Mouse (Mus musculus) CH12.LX (cell line): ENCODE data around the gene Tanc1. TPM values are rescaled to one million over a fixed set of nuclear protein-coding genes. Genes with fewer than 3 reads are reported as not detected.

Experiments used
- DNase-seq: peaks from one replicate; pipeline ENCODE4 v3.0.0-alpha.2; 2013; ENCODE audit errors: extremely low read depth
- H3K27ac ChIP-seq: 2 replicates; pipeline ENCODE4 v1.5.1; 2012; ENCODE audit warnings: low read depth, mild to moderate bottlenecking, control low read depth, moderate library complexity; ENCODE audit not compliant: insufficient read depth
- H3K27me3 ChIP-seq: replicated peaks from 2 replicates; pipeline ENCODE3; 2012; ENCODE audit warnings: inconsistent platforms
- H3K36me3 ChIP-seq, 2 experiments: replicated peaks in 1 of 2; 2 replicates each; pipeline versions ENCODE3 to v1.6.1; 2012; ENCODE audit warnings: inconsistent platforms in 1 of 2, low read length in 1 of 2, mild to moderate bottlenecking in 1 of 2, mixed read lengths in 1 of 2, moderate library complexity in 1 of 2; ENCODE audit not compliant: control insufficient read depth in 1 of 2, insufficient read depth in 1 of 2
- H3K4me1 ChIP-seq, 2 experiments: 2 replicates each; pipeline ENCODE4 v1.6.1; 2012; ENCODE audit warnings: inconsistent platforms in 1 of 2, moderate library complexity in 1 of 2; ENCODE audit not compliant: insufficient read depth in 2 of 2, control insufficient read depth in 1 of 2
- H3K4me2 ChIP-seq: 2 replicates; pipeline ENCODE4 v1.6.1; 2012; ENCODE audit warnings: low read depth, mild to moderate bottlenecking, control low read depth; ENCODE audit not compliant: poor library complexity, insufficient read depth, severe bottlenecking
- H3K4me3 ChIP-seq, 3 experiments: fragments of 150-350 bp in 1 of 3; sonication (generic) in 1 of 3; replicated peaks in 1 of 3; 2 replicates each; pipeline versions ENCODE3 to v1.5.1; 2011 to 2012; ENCODE audit warnings: low read depth in 2 of 3, low read length in 2 of 3, mild to moderate bottlenecking in 2 of 3, moderate library complexity in 2 of 3, control low read depth in 1 of 3, improper control_type of control experiment in 1 of 3, inconsistent platforms in 1 of 3, mixed read lengths in 1 of 3; ENCODE audit not compliant: poor library complexity in 1 of 3
- H3K79me2 ChIP-seq: replicated peaks from 2 replicates; pipeline ENCODE4 v1.6.1; 2012; ENCODE audit warnings: mild to moderate bottlenecking, moderate library complexity; ENCODE audit not compliant: control insufficient read depth, poor library complexity, insufficient read depth, severe bottlenecking; ENCODE audit errors: extremely low read depth
- H3K9ac ChIP-seq: 2 replicates; pipeline ENCODE4 v1.6.1; 2012; ENCODE audit warnings: low read depth, mild to moderate bottlenecking, control low read depth, moderate library complexity; ENCODE audit not compliant: insufficient read depth
- H3K9me3 ChIP-seq: replicated peaks from 2 replicates; pipeline ENCODE3; 2012; ENCODE audit warnings: low read length, inconsistent platforms, mixed read lengths
- CHD2 ChIP-seq: IDR thresholded peaks from 2 replicates; pipeline ENCODE4 v1.6.1; 2011; ENCODE audit warnings: low read length, improper control_type of control experiment
- CTCF ChIP-seq, 2 experiments: IDR thresholded peaks in 1 of 2; conservative IDR thresholded peaks in 1 of 2; 2 replicates each; pipeline ENCODE4 v1.5.1; 2011 to 2012; ENCODE audit warnings: low read depth in 2 of 2, low read length in 2 of 2, improper control_type of control experiment in 1 of 2, inconsistent platforms in 1 of 2, mild to moderate bottlenecking in 1 of 2, moderate library complexity in 1 of 2
- E2F4 ChIP-seq: IDR thresholded peaks from 2 replicates; pipeline ENCODE4 v1.6.1; 2011; ENCODE audit warnings: low read depth, low read length, improper control_type of control experiment; ENCODE audit not compliant: insufficient replicate concordance
- ELF1 ChIP-seq: IDR thresholded peaks from 2 replicates; pipeline ENCODE4 v1.6.1; 2014; ENCODE audit warnings: low read depth, mild to moderate bottlenecking, inconsistent platforms, low read length, improper control_type of control experiment
- ETS1 ChIP-seq: conservative IDR thresholded peaks from 2 replicates; pipeline ENCODE4 v1.6.1; 2012; ENCODE audit warnings: low read depth, mild to moderate bottlenecking, inconsistent platforms, low read length, improper control_type of control experiment, moderate library complexity
- GABPA ChIP-seq: IDR thresholded peaks from 2 replicates; pipeline ENCODE4 v1.6.1; 2012; ENCODE audit warnings: low read depth, low read length, improper control_type of control experiment, inconsistent platforms; ENCODE audit not compliant: insufficient replicate concordance
- JUN ChIP-seq: IDR thresholded peaks from 2 replicates; pipeline ENCODE4 v1.6.1; 2011; ENCODE audit warnings: low read depth, mild to moderate bottlenecking, low read length, improper control_type of control experiment, moderate library complexity; ENCODE audit not compliant: insufficient read depth
- JUND ChIP-seq: conservative IDR thresholded peaks from 2 replicates; pipeline ENCODE4 v1.6.1; 2011; ENCODE audit warnings: low read depth, low read length, improper control_type of control experiment
- MAFK ChIP-seq: IDR thresholded peaks from 2 replicates; pipeline ENCODE4 v1.6.1; 2011; ENCODE audit warnings: low read length, improper control_type of control experiment; ENCODE audit not compliant: insufficient replicate concordance
- MAX ChIP-seq: IDR thresholded peaks from 2 replicates; pipeline ENCODE4 v1.6.1; 2011; ENCODE audit warnings: low read length, improper control_type of control experiment
- MEF2A ChIP-seq: IDR thresholded peaks from 2 replicates; pipeline ENCODE4 v1.6.1; 2014; ENCODE audit warnings: low read depth, mild to moderate bottlenecking, inconsistent platforms, low read length, improper control_type of control experiment, borderline replicate concordance
- MYC ChIP-seq: IDR thresholded peaks from 2 replicates; pipeline ENCODE4 v1.6.1; 2011; ENCODE audit warnings: low read depth, mild to moderate bottlenecking, improper control_type of control experiment, low read length
- NELFE ChIP-seq: IDR thresholded peaks from 2 replicates; pipeline ENCODE4 v1.6.1; 2011; ENCODE audit warnings: low read depth, low read length, improper control_type of control experiment
- NRF1 ChIP-seq: IDR thresholded peaks from 2 replicates; pipeline ENCODE4 v1.6.1; 2014; ENCODE audit warnings: low read depth, mild to moderate bottlenecking, inconsistent platforms, low read length, improper control_type of control experiment, moderate library complexity
- PAX5 ChIP-seq: IDR thresholded peaks from 2 replicates; pipeline ENCODE4 v1.6.1; 2012; ENCODE audit warnings: low read length, inconsistent platforms, mixed read lengths
- POLR2A ChIP-seq: IDR thresholded peaks from 2 replicates; pipeline ENCODE4 v1.6.1; 2011; ENCODE audit warnings: low read depth, mild to moderate bottlenecking, improper control_type of control experiment, low read length
- POLR2AphosphoS2 ChIP-seq: IDR thresholded peaks from 2 replicates; pipeline ENCODE4 v1.6.1; 2011; ENCODE audit warnings: low read depth, low read length, improper control_type of control experiment
- RAD21 ChIP-seq: IDR thresholded peaks from 2 replicates; pipeline ENCODE4 v1.6.1; 2011; ENCODE audit warnings: low read depth, mild to moderate bottlenecking, low read length, improper control_type of control experiment, moderate library complexity
- SMC3 ChIP-seq: IDR thresholded peaks from 2 replicates; pipeline ENCODE4 v1.6.1; 2011; ENCODE audit warnings: low read depth, low read length, improper control_type of control experiment
- TBP ChIP-seq: conservative IDR thresholded peaks from 2 replicates; pipeline ENCODE4 v1.6.1; 2011; ENCODE audit warnings: low read depth, low read length, improper control_type of control experiment
- USF2 ChIP-seq: conservative IDR thresholded peaks from 2 replicates; pipeline ENCODE4 v1.6.1; 2011; ENCODE audit warnings: low read depth, low read length, improper control_type of control experiment
- ZC3H11A ChIP-seq: IDR thresholded peaks from 2 replicates; pipeline ENCODE4 v1.6.1; 2012; ENCODE audit warnings: low read depth, mild to moderate bottlenecking, inconsistent platforms, low read length, improper control_type of control experiment
- ZNF384 ChIP-seq: IDR thresholded peaks from 2 replicates; pipeline ENCODE4 v1.6.1; 2012; ENCODE audit warnings: low read depth, low read length, improper control_type of control experiment, inconsistent platforms
- dilution Hi-C: fragments of 300-500 bp; cut with MboI; formaldehyde crosslinking; loops from 2 replicates; pipeline ENCODE4 v1.14.3; 2020; ENCODE audit warnings: low sequenced_read_pairs; ENCODE audit not compliant: extremely low pct_unique_long_range_greater_than_20kb, extremely low pct_ligation_motif_present
- in situ Hi-C: fragments of 300-500 bp; cut with MboI; formaldehyde crosslinking; loops from 3 replicates; pipeline ENCODE4 v1.14.3; 2019; ENCODE audit warnings: low sequenced_read_pairs, low pct_ligation_motif_present, low pct_unique_long_range_greater_than_20kb, mixed read lengths
- polyA plus RNA-seq: library from polyadenylated mRNA; unstranded; fragments of >175 nt; gene quantifications from 2 replicates; pipeline ENCODE4 v1.2.1, GENCODE M21; 2012; ENCODE audit warnings: low read depth; ENCODE audit not compliant: insufficient read length
- total RNA-seq, 2 experiments: library from RNA; depleted of rRNA; stranded (reverse); fragments of 300-350 nt in 1 of 2; fragments of >200 nt in 1 of 2; gene quantifications; 2 replicates each; pipeline ENCODE4 v1.2.3; 2012 to 2014

Tanc1 gene
- total and polyA plus RNA-seq, 3 experiments, result 0.08 to 0.21 (median 0.08) TPM

GRCm38 (mm10) chr2:59699893-59700292, 88.1 kb downstream of the Tanc1 start:
- in situ Hi-C loops (no loop called here), dilution Hi-C loops (no loop called here)
- no peak overlapping the region for H3K9ac ChIP-seq
- no peaks in the 10 kb centered on the region for H3K9me3 ChIP-seq
- H3K27ac ChIP-seq, result no peak overlapping the region
- no peak overlapping the region for H3K4me3 ChIP-seq
- no peak overlapping the region for H3K4me2 ChIP-seq
- H3K36me3 ChIP-seq, result no peaks in the 10 kb centered on the region
- H3K4me1 ChIP-seq, result no peaks in the 10 kb centered on the region
- H3K27me3 ChIP-seq, result no peaks in the 10 kb centered on the region
- DNase-seq, result no peak
- TF ChIP-seq POLR2A (no peak), ELF1 (no peak), E2F4 (no peak), NRF1 (no peak), MEF2A (no peak), ETS1 (no peak), SMC3 (no peak), TBP (no peak), MAX (no peak), GABPA (no peak), PAX5 (no peak), POLR2AphosphoS2 (no peak), NELFE (no peak), ZNF384 (no peak)
- no peaks in the 10 kb centered on the region for H3K79me2 ChIP-seq

DNA sequence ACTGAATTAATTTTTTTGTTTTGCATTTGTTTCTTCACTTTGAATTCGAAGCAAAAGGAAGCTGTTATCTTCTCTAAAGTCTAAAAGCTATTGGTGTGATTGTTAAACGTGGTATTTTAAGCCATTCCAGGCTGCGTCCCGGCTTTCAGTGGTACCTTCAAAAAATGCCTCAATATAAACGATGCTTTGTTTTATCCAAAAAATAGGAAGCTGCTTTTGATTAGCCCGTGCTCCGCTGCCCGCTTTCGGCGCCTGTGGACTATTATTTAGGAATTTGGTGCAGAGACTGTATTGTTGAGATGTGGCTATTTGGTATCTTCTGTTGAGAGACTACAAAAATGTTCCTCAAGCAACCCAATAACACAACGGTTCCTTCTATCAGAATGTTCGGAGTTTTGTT, 93.4 kb downstream of the Tanc1 start:
- Histone ChIP-seq H3K79me2 (no peaks in the 10 kb centered on the region), H3K9me3 (no peaks in the 10 kb centered on the region), H3K36me3 (no peaks in the 10 kb centered on the region), H3K4me3 (no peak overlapping the region)
- TF ChIP-seq JUN (no peak), ELF1 (no peak), MAFK (no peak), E2F4 (no peak), GABPA (no peak), MEF2A (no peak), NRF1 (no peak), RAD21 (no peak), ZC3H11A (no peak), CHD2 (no peak), MYC (no peak), POLR2AphosphoS2 (no peak), JUND (no peak), USF2 (no peak), CTCF (conservative IDR thresholded peaks at IDR 0.05 in 1 of 2, IDR thresholded peaks at IDR 0.05 in 1 of 2; ENCODE audit: low read depth in 2 of 2, low read length in 2 of 2) (no peak), ETS1 (no peak)
- TF ChIP-seq, all 38 proteins: peak for 0
- no peak overlapping the region for H3K4me2 ChIP-seq
- H3K27me3 ChIP-seq, result no peaks in the 10 kb centered on the region
- H3K4me1 ChIP-seq, result no peaks in the 10 kb centered on the region
- H3K27ac ChIP-seq, result no peak overlapping the region
- H3K9ac ChIP-seq, result no peak overlapping the region
- DNase-seq, result no peak
- dilution Hi-C loops (no loop called here), in situ Hi-C loops (no loop called here)
